Mouse (Mus musculus): ENCODE data around the gene Nin. TPM values are rescaled to one million over a fixed set of nuclear protein-coding genes. Genes with fewer than 3 reads are reported as not detected.

Nin gene
- total RNA-seq, 2 experiments from 2014 or later: 21.0 to 32.1 TPM

GRCm38 (mm10) chr12:69967112-69967511, 146.4 kb downstream of the Nin start:
- no peak for DNase-seq
- intact Hi-C loops (cut with DNase I; ENCODE audit: low total_unique reads): loop anchor here (10.0 kb wide), 1 partner anchor 88 kb away; no protein-coding TSS in a partner anchor

- intact Hi-C loops (cut with DNase I; ENCODE audit: low total_unique reads): loop anchor here (10.0 kb wide), 1 partner anchor 89 kb away; no protein-coding TSS in a partner anchor
These were observed 147.4 kb downstream of the Nin start for GRCm38 (mm10) chr12:69966071-69966470.

GRCm38 (mm10) chr12:69965644-69966043, 147.9 kb downstream of the Nin start:
- DNase-seq: no peak
- intact Hi-C loops (cut with DNase I; ENCODE audit: low total_unique reads): loop anchor here (10.0 kb wide), 1 partner anchor 89 kb away; no protein-coding TSS in a partner anchor

More at GRCm38 (mm10) chr12:69966071-69966470, 147.4 kb downstream of the Nin start:
- DNase-seq: no peak

GRCm38 (mm10) chr12:69963141-69963540, 150.4 kb downstream of the Nin start:
- no peak for DNase-seq
- intact Hi-C loops (cut with DNase I; ENCODE audit: low total_unique reads): loop anchor here (10.0 kb wide), 1 partner anchor 92 kb away; no protein-coding TSS in a partner anchor

- intact Hi-C loops (cut with DNase I; ENCODE audit: low total_unique reads): loop anchor here (10.0 kb wide), 1 partner anchor 92 kb away; no protein-coding TSS in a partner anchor
- peak; percentile 64 for DNase-seq
These were observed 151.0 kb downstream of the Nin start for GRCm38 (mm10) chr12:69962468-69962867.

Other genes starting within 250 kb of the Nin start
- 1 to 10 TPM; 1.3 to 2.7 TPM for gene Atl1, start 221.1 kb downstream of the Nin start, total RNA-seq (2021)
- gene Map4k5, start 220.5 kb downstream of the Nin start, total RNA-seq (2021): 10 to 100 TPM; 20.3 to 21.3 TPM
- 10 to 100 TPM; 27.9 to 31.0 TPM for gene Sav1, start 126.7 kb downstream of the Nin start, total RNA-seq (2021)
- not detected for gene Abhd12b, start 40.4 kb upstream of the Nin start, total RNA-seq (2021)
- 1 to 10 TPM; 2.2 to 3.2 TPM for gene Pygl, start 117.8 kb upstream of the Nin start, total RNA-seq (2021)
- under 1 TPM; 0.18 to 0.21 TPM for gene Trim9, start 233.9 kb upstream of the Nin start, total RNA-seq (2021)